Mouse (Mus musculus): ENCODE results near the gene Lrrc25.

DNA sequence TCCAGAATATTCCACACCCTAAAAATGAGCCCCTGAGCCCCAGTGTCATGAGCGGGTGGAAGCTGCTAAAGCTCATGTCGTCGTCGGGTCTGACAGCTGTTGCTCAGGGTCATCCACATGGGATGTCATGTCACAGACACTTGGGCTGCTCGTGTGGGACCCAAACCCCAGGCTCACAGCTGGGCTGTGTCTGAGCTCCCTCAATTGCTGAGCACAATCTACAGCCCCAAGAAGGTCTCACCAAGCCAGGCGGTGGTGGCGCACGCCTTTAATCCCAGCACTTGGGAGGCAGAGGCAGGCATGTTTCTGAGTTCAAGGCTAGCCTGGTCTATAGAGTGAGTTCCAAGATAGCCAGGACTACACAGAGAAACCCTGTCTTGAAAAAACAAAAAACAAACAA lies 674 bp upstream of the Lrrc25 start:
- TF ChIP-seq POLR2A (IDR thresholded peaks at IDR 0.05; ENCODE audit: extremely low read depth, insufficient read depth, low read length): no peak
- no peak for TF ChIP-seq CTCF (IDR thresholded peaks at IDR 0.05; ENCODE audit: extremely low read depth, insufficient read depth, low read length)

Measured in cortical plate, adult 2 months (tissue).